In genomic region chr7:28280630-28281029, GRCm38 (mm10) we compare ENCODE assay signal across 13 mouse cellular contexts. TPM values are rescaled to one million over a fixed set of nuclear protein-coding genes. Genes with fewer than 3 reads are reported as not detected.
"Had no signal": no experiment of that assay in that cellular context is flagged by ENCODE, and none has a peak within 500 bp of the region (broad histone marks: within the 10 kb centered on the region; RNA-seq: fewer than 3 reads in every experiment).

No protein-coding gene starts in this region.

- H3K27me3 ChIP-seq: hindbrain, embryonic 13.5 days; intestine, embryonic 15.5 days; limb, embryonic 13.5 days; midbrain, embryonic 13.5 days had no signal

- DNase-seq: kidney, postnatal 10 days; left cerebral cortex, postnatal 4 days; lung, adult 2 months; lung, postnatal 36 days had no signal

- ATAC-seq: intestine, embryonic 15.5 days; lung, postnatal 0 days; midbrain, embryonic 13.5 days had no signal

RNA-seq across cellular contexts. Expression of gene Selenov, which starts 10.4 kb away (rescaled TPM):
- total RNA-seq: liver, adult 2 months; megakaryocyte progenitor cell, adult 5-6 weeks; neutrophil, adult 5-6 weeks had no signal
- polyA plus RNA-seq: intestine, embryonic 15.5 days; liver, adult 2 months; lung, adult 2 months had no signal

RNA-seq across cellular contexts. Expression of gene Dll3, which starts 21.4 kb away (rescaled TPM):
- total RNA-seq: liver, adult 2 months had no signal
- polyA plus RNA-seq: liver, adult 2 months; liver, embryonic 15.5 days had no signal
